Mouse (Mus musculus): ENCODE results near the gene Dctd. TPM values are rescaled to one million over a fixed set of nuclear protein-coding genes. Genes with fewer than 3 reads are reported as not detected.

The Dctd gene
- polyA plus RNA-seq (2015; fragmentation: Nextera tagmentation; extraction: Ambion mirVana) = 8.4 and 9.0 TPM in 2 replicates

- H3K36me3 ChIP-seq = no peaks in the 10 kb centered on the region
- H3K27me3 ChIP-seq = no peaks in the 10 kb centered on the region
- H3K4me3 ChIP-seq = 0 out of 2 replicates have a peak within 1 kb of the TSS, but pooled peaks have one; percentile 29
- peak within 1 kb of the TSS; percentile 57 for H3K4me2 ChIP-seq
- ATAC-seq (ENCODE audit: low FRiP score) = no peak
- 91% methylated on average over 12 of the region's 12 CpGs for WGBS
- H3K9ac ChIP-seq = no peak within 1 kb of the TSS; the same call in 1 of the 2 replicates
- no peaks in the 10 kb centered on the region for H3K9me3 ChIP-seq
- peaks cover 14% of the 10 kb centered on the region for H3K4me1 ChIP-seq (replicated peaks)
- H3K27ac ChIP-seq = peak within 1 kb of the TSS; percentile 74
Measured at GRCm38 (mm10) chr8:48098792-48099191, at the start of gene Dctd. Gene Dctd, plus strand, starts transcription at chr8:48099092.

- 89% methylated on average over 5 of the region's 5 CpGs for whole genome bisulfite sequencing
- H3K27ac ChIP-seq = no peak overlapping the region
- H3K36me3 ChIP-seq = no peaks in the 10 kb centered on the region
- no peaks in the 10 kb centered on the region for H3K27me3 ChIP-seq
- no peak overlapping the region for H3K4me3 ChIP-seq
- H3K4me1 ChIP-seq (replicated peaks) = no peaks in the 10 kb centered on the region
- H3K9me3 ChIP-seq = no peaks in the 10 kb centered on the region
- no peak overlapping the region for H3K4me2 ChIP-seq
- no peak overlapping the region for H3K9ac ChIP-seq
- no peak for ATAC-seq (ENCODE audit: low FRiP score)
Measured at GRCm38 (mm10) chr8:48053611-48054010, 45.3 kb upstream of the Dctd start.

DNA sequence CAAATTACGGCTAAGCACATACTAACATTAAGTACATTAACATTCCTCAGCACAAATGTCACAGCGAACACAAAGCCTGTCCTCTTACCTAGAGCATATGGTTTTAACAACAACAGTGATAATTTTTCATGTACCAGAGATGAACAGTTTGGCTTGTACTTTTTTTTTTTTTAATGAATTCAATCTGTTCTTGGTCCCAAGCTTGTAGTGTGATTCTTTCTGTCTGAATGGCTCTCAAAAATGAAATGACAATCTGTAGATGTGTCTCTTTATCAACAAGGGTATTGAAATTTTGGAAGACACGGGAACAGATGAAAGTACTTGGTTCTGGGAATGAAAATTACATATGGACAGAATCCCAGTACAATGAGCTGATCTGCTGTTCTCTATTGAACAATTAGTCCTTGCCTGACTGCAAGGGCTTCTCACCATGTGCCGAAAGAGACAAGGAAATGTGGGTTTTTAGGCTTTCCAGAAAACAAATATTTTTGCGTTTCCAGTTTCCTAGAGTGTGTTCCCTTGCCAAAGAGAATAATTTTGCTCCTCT, 35.3 kb upstream of the Dctd start:
- no peak overlapping the region for H3K4me3 ChIP-seq
- no peaks in the 10 kb centered on the region for H3K4me1 ChIP-seq (replicated peaks)
- WGBS = 85% methylated on average over 5 of the region's 5 CpGs
- H3K9me3 ChIP-seq = no peaks in the 10 kb centered on the region
- no peak overlapping the region for H3K4me2 ChIP-seq
- no peak overlapping the region for H3K9ac ChIP-seq
- no peak for ATAC-seq (ENCODE audit: low FRiP score)
- H3K27me3 ChIP-seq = no peaks in the 10 kb centered on the region
- no peak overlapping the region for H3K27ac ChIP-seq
- no peaks in the 10 kb centered on the region for H3K36me3 ChIP-seq

DNA sequence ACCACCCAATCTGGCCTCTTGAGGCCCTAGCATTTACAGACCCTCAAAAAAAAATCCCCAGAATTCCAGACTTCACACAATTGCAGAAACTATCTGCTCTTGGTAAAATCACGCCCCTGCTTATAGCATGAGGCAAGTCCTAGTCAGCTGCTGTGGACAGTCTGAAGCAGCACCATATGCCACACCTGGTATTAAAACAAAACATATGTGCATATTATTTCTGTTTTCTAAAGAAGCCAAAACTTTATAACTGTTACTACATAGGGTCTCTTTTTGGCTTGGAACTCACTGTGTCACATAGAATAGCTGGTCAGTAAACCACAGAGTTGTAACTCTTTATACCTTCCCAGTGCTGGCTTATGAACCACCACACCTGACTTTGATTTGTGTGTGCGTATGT, 24.7 kb upstream of the Dctd start:
- no peak overlapping the region for H3K4me2 ChIP-seq

GRCm38 (mm10) chr8:48082343-48082742, 16.5 kb upstream of the Dctd start:
- WGBS = 80% methylated on average over 10 of the region's 10 CpGs

More for the DNA sequence above, 24.7 kb upstream of the Dctd start:
- Histone ChIP-seq H3K36me3 (no peaks in the 10 kb centered on the region), H3K27me3 (no peaks in the 10 kb centered on the region), H3K27ac (no peak overlapping the region), H3K9ac (no peak overlapping the region), H3K9me3 (no peaks in the 10 kb centered on the region), H3K4me3 (no peak overlapping the region), H3K4me1 (replicated peaks) (no peaks in the 10 kb centered on the region)
- ATAC-seq (ENCODE audit: low FRiP score) = no peak
- WGBS = 88% methylated on average over 2 of the region's 2 CpGs

GRCm38 (mm10) chr8:48090661-48091060, 8.2 kb upstream of the Dctd start:
- Histone ChIP-seq H3K4me1 (replicated peaks) (no peaks in the 10 kb centered on the region), H3K27ac (no peak overlapping the region), H3K9ac (no peak overlapping the region), H3K27me3 (no peaks in the 10 kb centered on the region), H3K4me2 (no peak overlapping the region), H3K36me3 (no peaks in the 10 kb centered on the region), H3K9me3 (no peaks in the 10 kb centered on the region), H3K4me3 (no peak overlapping the region)
- WGBS = 91% methylated on average over 8 of the region's 8 CpGs
- no peak for ATAC-seq (ENCODE audit: low FRiP score)

More at GRCm38 (mm10) chr8:48082343-48082742, 16.5 kb upstream of the Dctd start:
- no peak overlapping the region for H3K4me3 ChIP-seq
- no peak overlapping the region for H3K9ac ChIP-seq
- ATAC-seq (ENCODE audit: low FRiP score) = no peak
- H3K27ac ChIP-seq = no peak overlapping the region
- H3K36me3 ChIP-seq = no peaks in the 10 kb centered on the region
- H3K27me3 ChIP-seq = no peaks in the 10 kb centered on the region
- H3K4me1 ChIP-seq (replicated peaks) = no peaks in the 10 kb centered on the region
- H3K9me3 ChIP-seq = no peaks in the 10 kb centered on the region
- H3K4me2 ChIP-seq = no peak overlapping the region

- Histone ChIP-seq H3K4me2 (no peak overlapping the region), H3K27ac (no peak overlapping the region), H3K36me3 (no peaks in the 10 kb centered on the region), H3K4me3 (no peak overlapping the region), H3K27me3 (no peaks in the 10 kb centered on the region), H3K9ac (no peak overlapping the region), H3K4me1 (replicated peaks) (peaks cover 14% of the 10 kb centered on the region), H3K9me3 (no peaks in the 10 kb centered on the region)
- ATAC-seq (ENCODE audit: low FRiP score) = no peak
- 91% methylated on average over 5 of the region's 5 CpGs for WGBS
Measured at GRCm38 (mm10) chr8:48095378-48095777, 3.5 kb upstream of the Dctd start.

- H3K4me3 ChIP-seq = peak overlapping the region; percentile 29
- H3K27ac ChIP-seq = peak overlapping the region; percentile 74
- no peaks in the 10 kb centered on the region for H3K9me3 ChIP-seq
- peak; percentile 91 for ATAC-seq (ENCODE audit: low FRiP score)
- 6% methylated on average over 21 of the region's 21 CpGs for WGBS
- peak overlapping the region; percentile 67 for H3K9ac ChIP-seq
- H3K4me1 ChIP-seq (replicated peaks) = peaks cover 14% of the 10 kb centered on the region
- H3K27me3 ChIP-seq = no peaks in the 10 kb centered on the region
- no peaks in the 10 kb centered on the region for H3K36me3 ChIP-seq
- H3K4me2 ChIP-seq = peak overlapping the region; percentile 57
Measured at GRCm38 (mm10) chr8:48097131-48097794, 1.6 kb upstream of the Dctd start.

GRCm38 (mm10) chr8:48098081-48098639, 732 bp upstream of the Dctd start:
- no peaks in the 10 kb centered on the region for H3K36me3 ChIP-seq
- H3K4me1 ChIP-seq (replicated peaks) = peaks cover 14% of the 10 kb centered on the region
- H3K27ac ChIP-seq = peak overlapping the region; percentile 74
- no peak for ATAC-seq (ENCODE audit: low FRiP score)
- peak overlapping the region; percentile 29; the same call in 1 of the 2 replicates for H3K4me3 ChIP-seq
- 48% methylated on average over 13 of the region's 13 CpGs for WGBS
- no peak overlapping the region; the same call in 1 of the 2 replicates for H3K9ac ChIP-seq
- H3K27me3 ChIP-seq = no peaks in the 10 kb centered on the region
- H3K9me3 ChIP-seq = no peaks in the 10 kb centered on the region
- peak overlapping the region; percentile 57 for H3K4me2 ChIP-seq

GRCm38 (mm10) chr8:48100100-48100787, 1.4 kb downstream of the Dctd start:
- no peak overlapping the region for H3K4me2 ChIP-seq
- no peaks in the 10 kb centered on the region for H3K27me3 ChIP-seq
- H3K4me3 ChIP-seq = no peak overlapping the region
- peaks cover 14% of the 10 kb centered on the region for H3K4me1 ChIP-seq (replicated peaks)
- H3K36me3 ChIP-seq = no peaks in the 10 kb centered on the region
- 0 out of 2 replicates have a peak, but pooled peaks cover 4% of the 10 kb centered on the region for H3K9me3 ChIP-seq
- H3K27ac ChIP-seq = no peak overlapping the region; the same call in 1 of the 2 replicates
- ATAC-seq (ENCODE audit: low FRiP score) = no peak
- no peak overlapping the region for H3K9ac ChIP-seq
- 71% methylated on average over 14 of the region's 14 CpGs for WGBS

DNA sequence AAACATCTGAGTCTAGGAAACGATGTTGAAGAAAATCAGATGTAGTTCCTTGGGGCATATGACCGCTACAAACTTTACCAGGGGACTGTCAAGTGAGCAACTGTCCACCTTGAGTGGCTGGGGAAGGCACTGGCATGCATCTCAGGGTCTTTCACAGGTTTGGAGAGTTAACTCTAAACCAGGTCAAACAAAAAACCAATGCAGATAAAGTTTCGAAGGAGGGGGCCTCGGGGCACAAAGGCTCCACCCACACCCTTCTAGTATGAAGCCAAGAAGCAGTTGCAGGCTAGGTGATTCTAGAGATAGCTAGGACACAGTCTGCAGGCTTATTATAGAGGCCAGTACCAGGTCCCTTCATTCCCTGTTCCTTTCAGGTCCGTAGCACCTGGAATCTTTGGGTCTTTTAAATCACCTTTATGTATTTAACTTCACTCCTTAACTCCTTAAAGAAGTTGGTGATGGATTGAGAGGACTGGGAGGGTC, 10.5 kb downstream of the Dctd start:
- H3K9me3 ChIP-seq = 0 out of 2 replicates have a peak, but pooled peaks cover 5% of the 10 kb centered on the region
- H3K27ac ChIP-seq = no peak overlapping the region
- H3K4me1 ChIP-seq (replicated peaks) = peaks cover 13% of the 10 kb centered on the region
- no peaks in the 10 kb centered on the region for H3K27me3 ChIP-seq
- H3K9ac ChIP-seq = peak overlapping the region; percentile 80
- WGBS = 35% methylated on average over 5 of the region's 5 CpGs
- H3K4me3 ChIP-seq = peak overlapping the region; percentile 69
- peak overlapping the region; percentile 68 for H3K4me2 ChIP-seq
- H3K36me3 ChIP-seq = no peaks in the 10 kb centered on the region
- ATAC-seq (ENCODE audit: low FRiP score) = peak; percentile 49; the same call in 1 of the 2 replicates

Data from hindbrain, embryonic 13.5 days (tissue).